Comparison of ENCODE assay signal across 12 mouse cellular contexts in genomic region chr15:67361012-67361571, GRCm38 (mm10).
DNase-seq lines count a peak whose midpoint lies in the region; ATAC-seq and TF ChIP-seq lines count a peak whose summit lies in the region.
"Had no signal": no experiment of that assay in that cellular context is flagged by ENCODE, and none has a peak within 500 bp of the region (broad histone marks: within the 10 kb centered on the region; RNA-seq: fewer than 3 reads in every experiment).

No protein-coding gene starts in this region.

- DNase-seq in kidney, adult 9 months: no peak
- DNase-seq in CD4-positive helper T cell, adult 2 months (ENCODE audit: low read depth, low spot score): peak; percentile 13
- DNase-seq in brain, embryonic 14.5 days (ENCODE audit: low read depth): peak; percentile 12
- no peak for DNase-seq in spleen, adult 12 weeks (ENCODE audit: low spot score)
- no peak for DNase-seq in cerebellum, adult 9-10 months
- DNase-seq: cerebellum, postnatal 14 days; heart, postnatal 4 days; kidney, postnatal 25 days had no signal

- peak; percentile 61 for ATAC-seq in kidney, embryonic 15.5 days (replicated peaks; ENCODE audit: low FRiP score)
- ATAC-seq in limb, embryonic 12.5 days (ENCODE audit: insufficient number of reproducible peaks, insufficient read depth, low FRiP score, low TSS enrichment, low read depth): peak; percentile 83
- ATAC-seq: lung, postnatal 0 days; midbrain, embryonic 16.5 days had no signal

- H3K27me3 ChIP-seq in kidney, embryonic 15.5 days: no peaks in the 10 kb centered on the region
- no peaks in the 10 kb centered on the region for H3K27me3 ChIP-seq in limb, embryonic 12.5 days

- H3K27ac ChIP-seq in kidney, embryonic 15.5 days: peak overlapping the region; percentile 70
- H3K27ac ChIP-seq in limb, embryonic 12.5 days: peak overlapping the region; percentile 88

- H3K4me1 ChIP-seq in kidney, embryonic 15.5 days: peaks cover 10% of the 10 kb centered on the region
- peaks cover 36% of the 10 kb centered on the region for H3K4me1 ChIP-seq in limb, embryonic 12.5 days (replicated peaks)

- no peak for TF ChIP-seq CTCF in brain, embryonic 14.5 days (IDR thresholded peaks at IDR 0.05; ENCODE audit: borderline replicate concordance, extremely low read depth, insufficient read depth, insufficient read length)

- no peak overlapping the region for H3K4me2 ChIP-seq in kidney, embryonic 15.5 days
- no peak overlapping the region for H3K4me2 ChIP-seq in limb, embryonic 12.5 days

- 0% methylated on average over 1 of the region's 1 CpGs for WGBS in kidney, embryonic 15.5 days
- 3% methylated on average over 1 of the region's 1 CpGs for WGBS in limb, embryonic 12.5 days

- no peaks in the 10 kb centered on the region for H3K9me3 ChIP-seq in kidney, embryonic 15.5 days (replicated peaks)
- H3K9me3 ChIP-seq in limb, embryonic 12.5 days: no peaks in the 10 kb centered on the region

- H3K4me3 ChIP-seq in kidney, embryonic 15.5 days (replicated peaks): no peak overlapping the region
- no peak overlapping the region for H3K4me3 ChIP-seq in limb, embryonic 12.5 days (replicated peaks)

- TF ChIP-seq POLR2A in brain, embryonic 14.5 days (IDR thresholded peaks at IDR 0.05; ENCODE audit: borderline replicate concordance, extremely low read depth, insufficient read depth, insufficient read length, poor library complexity, severe bottlenecking): no peak

- no peaks in the 10 kb centered on the region for H3K36me3 ChIP-seq in kidney, embryonic 15.5 days
- H3K36me3 ChIP-seq in limb, embryonic 12.5 days: no peaks in the 10 kb centered on the region

- H3K9ac ChIP-seq in kidney, embryonic 15.5 days: no peak overlapping the region
- no peak overlapping the region for H3K9ac ChIP-seq in limb, embryonic 12.5 days (replicated peaks)

Comparison
In these comparisons a context has a peak if more than half of its experiments do, and no peak if none do; other contexts are left out.
1. DNase-seq: peak in CD4-positive helper T cell, adult 2 months (single experiment) and brain, embryonic 14.5 days (single experiment); none in kidney, adult 9 months (single experiment), spleen, adult 12 weeks (single experiment) and cerebellum, adult 9-10 months (single experiment).